Mouse (Mus musculus): ENCODE measurements around the gene Gm853. TPM values are rescaled to one million over a fixed set of nuclear protein-coding genes. Genes with fewer than 3 reads are reported as not detected.
A peak's percentile ranks its signal among the peaks of the same experiment; 100 is the strongest.

Gm853 gene
- polyA plus RNA-seq, 1 experiment, result not detected

- Histone ChIP-seq H3K27ac (ENCODE audit: insufficient read depth, low read length) (no peak overlapping the region), H3K4me3 (ENCODE audit: insufficient read depth, low read length) (no peak overlapping the region), H3K4me1 (ENCODE audit: control insufficient read depth, insufficient read depth, low read length) (no peaks in the 10 kb centered on the region)
- no peak for TF ChIP-seq POLR2A (IDR thresholded peaks at IDR 0.05; ENCODE audit: extremely low read depth, insufficient read depth, low read length)
Observed at GRCm38 (mm10) chr4:130171951-130172765, 50.0 kb downstream of the Gm853 start.

GRCm38 (mm10) chr4:130170362-130170761 lies 51.8 kb downstream of the Gm853 start:
- Histone ChIP-seq H3K27ac (ENCODE audit: insufficient read depth, low read length) (no peak overlapping the region), H3K4me3 (ENCODE audit: insufficient read depth, low read length) (no peak overlapping the region), H3K4me1 (ENCODE audit: control insufficient read depth, insufficient read depth, low read length) (no peaks in the 10 kb centered on the region)
- TF ChIP-seq POLR2A (IDR thresholded peaks at IDR 0.05; ENCODE audit: extremely low read depth, insufficient read depth, low read length) (no peak), CTCF (IDR thresholded peaks at IDR 0.05; ENCODE audit: extremely low read depth, insufficient read depth, low read length) (no peak)

GRCm38 (mm10) chr4:130169411-130169971 lies 52.7 kb downstream of the Gm853 start:
- TF ChIP-seq POLR2A (IDR thresholded peaks at IDR 0.05; ENCODE audit: extremely low read depth, insufficient read depth, low read length), result no peak
- no peak for TF ChIP-seq CTCF (IDR thresholded peaks at IDR 0.05; ENCODE audit: extremely low read depth, insufficient read depth, low read length)
- H3K27ac ChIP-seq (ENCODE audit: insufficient read depth, low read length), result no peak overlapping the region
- no peak overlapping the region for H3K4me3 ChIP-seq (ENCODE audit: insufficient read depth, low read length)
- no peaks in the 10 kb centered on the region for H3K4me1 ChIP-seq (ENCODE audit: control insufficient read depth, insufficient read depth, low read length)

- Histone ChIP-seq H3K4me1 (ENCODE audit: control insufficient read depth, insufficient read depth, low read length) (no peaks in the 10 kb centered on the region), H3K27ac (ENCODE audit: insufficient read depth, low read length) (no peak overlapping the region), H3K4me3 (ENCODE audit: insufficient read depth, low read length) (no peak overlapping the region)
- TF ChIP-seq CTCF (IDR thresholded peaks at IDR 0.05; ENCODE audit: extremely low read depth, insufficient read depth, low read length) (no peak), POLR2A (IDR thresholded peaks at IDR 0.05; ENCODE audit: extremely low read depth, insufficient read depth, low read length) (no peak)
Observed at GRCm38 (mm10) chr4:130168280-130169183, 53.7 kb downstream of the Gm853 start.

GRCm38 (mm10) chr4:130167814-130168213 lies 54.4 kb downstream of the Gm853 start:
- TF ChIP-seq CTCF (IDR thresholded peaks at IDR 0.05; ENCODE audit: extremely low read depth, insufficient read depth, low read length) (no peak), POLR2A (IDR thresholded peaks at IDR 0.05; ENCODE audit: extremely low read depth, insufficient read depth, low read length) (no peak)
- Histone ChIP-seq H3K27ac (ENCODE audit: insufficient read depth, low read length) (no peak overlapping the region), H3K4me1 (ENCODE audit: control insufficient read depth, insufficient read depth, low read length) (no peaks in the 10 kb centered on the region), H3K4me3 (ENCODE audit: insufficient read depth, low read length) (no peak overlapping the region)

GRCm38 (mm10) chr4:130167321-130167720 lies 54.9 kb downstream of the Gm853 start:
- Histone ChIP-seq H3K4me3 (ENCODE audit: insufficient read depth, low read length) (no peak overlapping the region), H3K27ac (ENCODE audit: insufficient read depth, low read length) (no peak overlapping the region), H3K4me1 (ENCODE audit: control insufficient read depth, insufficient read depth, low read length) (no peaks in the 10 kb centered on the region)
- TF ChIP-seq POLR2A (IDR thresholded peaks at IDR 0.05; ENCODE audit: extremely low read depth, insufficient read depth, low read length) (no peak), CTCF (IDR thresholded peaks at IDR 0.05; ENCODE audit: extremely low read depth, insufficient read depth, low read length) (no peak)

- no peak overlapping the region for H3K4me3 ChIP-seq (ENCODE audit: insufficient read depth, low read length)
- peak overlapping the region; percentile 48; the same call in 1 of the 2 replicates for H3K27ac ChIP-seq (ENCODE audit: insufficient read depth, low read length)
- TF ChIP-seq CTCF (IDR thresholded peaks at IDR 0.05; ENCODE audit: extremely low read depth, insufficient read depth, low read length) (no peak), POLR2A (IDR thresholded peaks at IDR 0.05; ENCODE audit: extremely low read depth, insufficient read depth, low read length) (no peak)
- H3K4me1 ChIP-seq (ENCODE audit: control insufficient read depth, insufficient read depth, low read length), result no peaks in the 10 kb centered on the region
Observed at GRCm38 (mm10) chr4:130166592-130166991, 55.6 kb downstream of the Gm853 start.

GRCm38 (mm10) chr4:130166061-130166460 lies 56.1 kb downstream of the Gm853 start:
- TF ChIP-seq CTCF (IDR thresholded peaks at IDR 0.05; ENCODE audit: extremely low read depth, insufficient read depth, low read length), result no peak
- TF ChIP-seq POLR2A (IDR thresholded peaks at IDR 0.05; ENCODE audit: extremely low read depth, insufficient read depth, low read length), result no peak
- H3K4me1 ChIP-seq (ENCODE audit: control insufficient read depth, insufficient read depth, low read length), result no peaks in the 10 kb centered on the region
- H3K27ac ChIP-seq (ENCODE audit: insufficient read depth, low read length), result no peak overlapping the region
- H3K4me3 ChIP-seq (ENCODE audit: insufficient read depth, low read length), result no peak overlapping the region

GRCm38 (mm10) chr4:130164121-130164520 lies 58.1 kb downstream of the Gm853 start:
- Histone ChIP-seq H3K4me3 (ENCODE audit: insufficient read depth, low read length) (no peak overlapping the region), H3K27ac (ENCODE audit: insufficient read depth, low read length) (no peak overlapping the region), H3K4me1 (ENCODE audit: control insufficient read depth, insufficient read depth, low read length) (no peaks in the 10 kb centered on the region)
- TF ChIP-seq CTCF (IDR thresholded peaks at IDR 0.05; ENCODE audit: extremely low read depth, insufficient read depth, low read length), result no peak
- no peak for TF ChIP-seq POLR2A (IDR thresholded peaks at IDR 0.05; ENCODE audit: extremely low read depth, insufficient read depth, low read length)
